In the genomic region with DNA sequence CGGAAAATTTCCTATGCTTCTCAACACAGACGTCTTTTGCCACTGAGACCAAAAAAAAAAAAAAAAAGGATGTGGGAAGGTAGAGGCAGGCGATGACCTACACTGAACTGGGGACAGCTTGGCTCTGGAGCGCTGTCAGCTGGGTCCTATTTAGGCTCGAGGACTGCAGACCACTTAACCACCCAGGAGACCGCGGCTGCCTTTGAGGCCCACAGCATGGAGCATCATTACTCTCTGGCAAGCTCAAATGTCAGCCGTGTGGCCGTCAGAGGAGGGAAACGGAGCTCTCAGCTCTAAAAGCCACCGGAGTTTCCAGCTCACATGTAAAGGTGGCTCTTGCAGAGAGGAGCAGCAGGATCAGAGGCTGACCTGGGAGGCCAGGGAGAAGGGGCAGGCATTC, we compare ENCODE assay signal across 13 mouse cellular contexts. TPM values are rescaled to one million over a fixed set of nuclear protein-coding genes. Genes with fewer than 3 reads are reported as not detected.
DNase-seq lines count a peak whose midpoint lies in the region; ATAC-seq and TF ChIP-seq lines count a peak whose summit lies in the region.
"Had no signal": no experiment of that assay in that cellular context is flagged by ENCODE, and none has a peak within 500 bp of the region (broad histone marks: within the 10 kb centered on the region; RNA-seq: fewer than 3 reads in every experiment).

No protein-coding gene starts in this region.

- H3K9ac ChIP-seq in lung, embryonic 14.5 days = no peak overlapping the region
- H3K9ac ChIP-seq in forebrain, postnatal 0 days = no peak overlapping the region
- no peak overlapping the region for H3K9ac ChIP-seq in limb, embryonic 15.5 days
- H3K9ac ChIP-seq in stomach, postnatal 0 days (ENCODE audit: low read length) = no peak overlapping the region

- H3K4me1 ChIP-seq in lung, embryonic 14.5 days (ENCODE audit: insufficient read depth) = peaks cover 13% of the 10 kb centered on the region
- H3K4me1 ChIP-seq in forebrain, postnatal 0 days (ENCODE audit: insufficient read depth) = peaks cover 11% of the 10 kb centered on the region; the same call in 1 of the 2 replicates
- peaks cover 33% of the 10 kb centered on the region for H3K4me1 ChIP-seq in limb, embryonic 15.5 days
- H3K4me1 ChIP-seq in stomach, postnatal 0 days (replicated peaks; ENCODE audit: control insufficient read depth, insufficient read depth) = peaks cover 5% of the 10 kb centered on the region

- no peaks in the 10 kb centered on the region for H3K9me3 ChIP-seq in lung, embryonic 14.5 days (ENCODE audit: low read depth, low read length)
- H3K9me3 ChIP-seq in forebrain, postnatal 0 days (ENCODE audit: low read length) = no peaks in the 10 kb centered on the region
- no peaks in the 10 kb centered on the region for H3K9me3 ChIP-seq in limb, embryonic 15.5 days
- no peaks in the 10 kb centered on the region for H3K9me3 ChIP-seq in stomach, postnatal 0 days (ENCODE audit: control insufficient read depth, low read length)

- TF ChIP-seq CTCF in lung, embryonic 14.5 days (IDR thresholded peaks at IDR 0.05; ENCODE audit: low read depth) = no peak
- TF ChIP-seq CTCF in forebrain, postnatal 0 days (IDR thresholded peaks at IDR 0.05; ENCODE audit: low read depth) = no peak
- TF ChIP-seq CTCF in stomach, postnatal 0 days (IDR thresholded peaks at IDR 0.05; ENCODE audit: low read depth) = no peak

- WGBS in lung, embryonic 14.5 days = 10% methylated on average over 11 of the region's 11 CpGs
- 5% methylated on average over 11 of the region's 11 CpGs for WGBS in forebrain, postnatal 0 days
- 7% methylated on average over 11 of the region's 11 CpGs for WGBS in limb, embryonic 15.5 days
- WGBS in stomach, postnatal 0 days = 25% methylated on average over 11 of the region's 11 CpGs

- no peaks in the 10 kb centered on the region for H3K36me3 ChIP-seq in lung, embryonic 14.5 days (ENCODE audit: insufficient read depth)
- H3K36me3 ChIP-seq in forebrain, postnatal 0 days (ENCODE audit: insufficient read depth) = no peaks in the 10 kb centered on the region
- H3K36me3 ChIP-seq in limb, embryonic 15.5 days = no peaks in the 10 kb centered on the region
- H3K36me3 ChIP-seq in stomach, postnatal 0 days (ENCODE audit: control insufficient read depth, insufficient read depth, low read length) = no peaks in the 10 kb centered on the region

- no peak for TF ChIP-seq EP300 in stomach, postnatal 0 days (optimal IDR thresholded peaks at IDR 0.05)

- DNase-seq in lung, embryonic 14.5 days = peak; percentile 51
- DNase-seq in lung, postnatal 25 days (ENCODE audit: low spot score) = no peak
- peak; percentile 26 for DNase-seq in forebrain, postnatal 0 days
- no peak for DNase-seq in stomach, postnatal 0 days (ENCODE audit: low spot score)
- no peak for DNase-seq in kidney, adult 18-20 months
- DNase-seq in T-cell, adult 2 months (ENCODE audit: low spot score) = no peak
- DNase-seq in testis, postnatal 14 days (ENCODE audit: low spot score) = no peak
- DNase-seq: kidney, postnatal 36 days; right cerebral cortex, adult 18-20 months had no signal

- no peak overlapping the region for H3K4me3 ChIP-seq in lung, embryonic 14.5 days (ENCODE audit: low read depth, low read length)
- H3K4me3 ChIP-seq in forebrain, postnatal 0 days (ENCODE audit: low read depth, low read length) = no peak overlapping the region
- no peak overlapping the region for H3K4me3 ChIP-seq in limb, embryonic 15.5 days
- H3K4me3 ChIP-seq in stomach, postnatal 0 days (ENCODE audit: low read depth, low read length) = no peak overlapping the region
- H3K4me3 ChIP-seq: erythroblast, embryonic 14.5 days had no signal

- H3K27ac ChIP-seq in lung, embryonic 14.5 days (ENCODE audit: low read depth) = no peak overlapping the region
- H3K27ac ChIP-seq in forebrain, postnatal 0 days (ENCODE audit: low read depth, low read length) = no peak overlapping the region
- peak overlapping the region; percentile 24; the same call in 1 of the 2 replicates for H3K27ac ChIP-seq in limb, embryonic 15.5 days
- peak overlapping the region; percentile 35; the same call in 1 of the 2 replicates for H3K27ac ChIP-seq in stomach, postnatal 0 days (replicated peaks)

- H3K27me3 ChIP-seq in lung, embryonic 14.5 days (ENCODE audit: insufficient read depth, low read length) = no peaks in the 10 kb centered on the region; the same call in 1 of the 2 replicates
- H3K27me3 ChIP-seq in forebrain, postnatal 0 days (ENCODE audit: insufficient read depth, low read length) = no peaks in the 10 kb centered on the region
- H3K27me3 ChIP-seq in limb, embryonic 15.5 days = peaks cover 47% of the 10 kb centered on the region
- H3K27me3 ChIP-seq in stomach, postnatal 0 days (ENCODE audit: control insufficient read depth, insufficient read depth, low read length) = no peaks in the 10 kb centered on the region

- ATAC-seq in lung, embryonic 14.5 days (ENCODE audit: insufficient read depth) = no peak
- peak; percentile 60 for ATAC-seq in forebrain, postnatal 0 days
- 0 out of 2 replicates have a peak, but pooled peaks have one; percentile 11 for ATAC-seq in limb, embryonic 15.5 days (ENCODE audit: insufficient number of reproducible peaks, low FRiP score, low TSS enrichment, low read depth)
- ATAC-seq in stomach, postnatal 0 days (ENCODE audit: low FRiP score, low TSS enrichment) = no peak

- H3K4me2 ChIP-seq in lung, embryonic 14.5 days = no peak overlapping the region
- H3K4me2 ChIP-seq in forebrain, postnatal 0 days (ENCODE audit: low read depth) = no peak overlapping the region
- H3K4me2 ChIP-seq in limb, embryonic 15.5 days = peak overlapping the region; percentile 0; the same call in 1 of the 2 replicates
- no peak overlapping the region for H3K4me2 ChIP-seq in stomach, postnatal 0 days (replicated peaks; ENCODE audit: low read depth)
- H3K4me2 ChIP-seq: liver, embryonic 11.5 days had no signal

RNA-seq across cellular contexts. Expression of gene Scube1, which starts 46.2 kb away (rescaled TPM):
- 4.1 and 6.0 TPM in 2 replicates for polyA plus RNA-seq in lung, embryonic 14.5 days (2014; fragmentation: Nextera tagmentation; extraction: Ambion mirVana)
- total RNA-seq in forebrain, postnatal 0 days (2014; rRNA removed) = 28.1 and 33.5 TPM in 2 replicates
- polyA plus RNA-seq in forebrain, postnatal 0 days (2015; fragmentation: Nextera tagmentation; extraction: Ambion mirVana) = 9.7 and 12.0 TPM in 2 replicates
- polyA plus RNA-seq in limb, embryonic 15.5 days (2015; fragmentation: Nextera tagmentation; extraction: Ambion mirVana) = 7.1 and 9.7 TPM in 2 replicates
- polyA plus RNA-seq in stomach, postnatal 0 days (2015; fragmentation: Nextera tagmentation; extraction: Ambion mirVana) = 5.0 and 5.5 TPM in 2 replicates
- total RNA-seq: megakaryocyte-erythroid progenitor cell, adult 5-6 weeks had no signal
- polyA plus RNA-seq: erythroblast, embryonic 14.5 days had no signal

Comparison
In these comparisons a context has a peak if more than half of its experiments do, and no peak if none do; other contexts are left out.
1. DNase-seq: peak in lung, embryonic 14.5 days (single experiment) and forebrain, postnatal 0 days (single experiment); none in lung, postnatal 25 days (single experiment), stomach, postnatal 0 days (single experiment), kidney, adult 18-20 months (single experiment), T-cell, adult 2 months (single experiment) and testis, postnatal 14 days (single experiment).
2. ATAC-seq: peak in forebrain, postnatal 0 days (single experiment) and limb, embryonic 15.5 days (single experiment); none in lung, embryonic 14.5 days (single experiment) and stomach, postnatal 0 days (single experiment).
3. H3K27ac ChIP-seq: peak in limb, embryonic 15.5 days (single experiment) and stomach, postnatal 0 days (single experiment); none in lung, embryonic 14.5 days (single experiment) and forebrain, postnatal 0 days (single experiment).